Comparison of ENCODE assay signal across 22 mouse cellular contexts in genomic region chr2:52867781-52868180, GRCm38 (mm10). TPM values are rescaled to one million over a fixed set of nuclear protein-coding genes. Genes with fewer than 3 reads are reported as not detected.
DNase-seq lines count a peak whose midpoint lies in the region; ATAC-seq and TF ChIP-seq lines count a peak whose summit lies in the region.
"Had no signal": no experiment of that assay in that cellular context is flagged by ENCODE, and none has a peak within 500 bp of the region (broad histone marks: within the 10 kb centered on the region; RNA-seq: fewer than 3 reads in every experiment).

No protein-coding gene starts in this region.

- WGBS in lung, embryonic 14.5 days: 61% methylated on average over 9 of the region's 9 CpGs
- 93% methylated on average over 9 of the region's 9 CpGs for WGBS in forebrain, embryonic 14.5 days

- H3K4me3 ChIP-seq in lung, embryonic 14.5 days (ENCODE audit: low read depth, low read length): no peak overlapping the region
- H3K4me3 ChIP-seq in forebrain, embryonic 14.5 days (ENCODE audit: low read depth, low read length): no peak overlapping the region
- H3K4me3 ChIP-seq: embryonic facial prominence, embryonic 13.5 days; forebrain, embryonic 13.5 days; gastrocnemius, adult 2 months; heart, embryonic 10.5 days; hindbrain, embryonic 12.5 days had no signal

- no peaks in the 10 kb centered on the region for H3K27me3 ChIP-seq in lung, embryonic 14.5 days (ENCODE audit: insufficient read depth, low read length)
- H3K27me3 ChIP-seq in forebrain, embryonic 14.5 days (replicated peaks; ENCODE audit: control insufficient read depth, insufficient read depth, low read length): no peaks in the 10 kb centered on the region
- H3K27me3 ChIP-seq: CH12.LX; embryonic facial prominence, embryonic 13.5 days; forebrain, embryonic 13.5 days; hindbrain, embryonic 12.5 days; Patski had no signal

- no peak for TF ChIP-seq CTCF in lung, embryonic 14.5 days (IDR thresholded peaks at IDR 0.05; ENCODE audit: low read depth)

- no peak overlapping the region for H3K9ac ChIP-seq in lung, embryonic 14.5 days
- no peak overlapping the region for H3K9ac ChIP-seq in forebrain, embryonic 14.5 days (ENCODE audit: low read length)
- H3K9ac ChIP-seq: embryonic facial prominence, embryonic 13.5 days; forebrain, embryonic 13.5 days; hindbrain, embryonic 12.5 days had no signal

- no peak overlapping the region for H3K27ac ChIP-seq in lung, embryonic 14.5 days (ENCODE audit: low read depth)
- no peak overlapping the region for H3K27ac ChIP-seq in forebrain, embryonic 14.5 days (ENCODE audit: low read depth, low read length)
- H3K27ac ChIP-seq: embryonic facial prominence, embryonic 13.5 days; forebrain, embryonic 13.5 days; gastrocnemius, adult 2 months; heart, embryonic 10.5 days; hindbrain, embryonic 12.5 days had no signal

- no peaks in the 10 kb centered on the region for H3K9me3 ChIP-seq in lung, embryonic 14.5 days (ENCODE audit: low read depth, low read length)
- no peaks in the 10 kb centered on the region for H3K9me3 ChIP-seq in forebrain, embryonic 14.5 days (replicated peaks; ENCODE audit: control insufficient read depth, low read length)
- H3K9me3 ChIP-seq: heart, embryonic 10.5 days; hindbrain, embryonic 12.5 days had no signal

- no peaks in the 10 kb centered on the region for H3K36me3 ChIP-seq in lung, embryonic 14.5 days (ENCODE audit: insufficient read depth)
- H3K36me3 ChIP-seq in forebrain, embryonic 14.5 days (ENCODE audit: control insufficient read depth, insufficient read depth, low read length): peaks cover 8% of the 10 kb centered on the region

- peak; percentile 78 for ATAC-seq in lung, embryonic 14.5 days (ENCODE audit: insufficient read depth)
- ATAC-seq in forebrain, embryonic 14.5 days: no peak
- ATAC-seq: activated CD4-positive, CD25-positive, alpha-beta regulatory T cell, adult 4 months; forebrain, embryonic 13.5 days; hindbrain, embryonic 16.5 days; Patski had no signal

- 0 out of 2 replicates have a peak, but pooled peaks cover 4% of the 10 kb centered on the region for H3K4me1 ChIP-seq in lung, embryonic 14.5 days (ENCODE audit: insufficient read depth)
- peaks cover 7% of the 10 kb centered on the region for H3K4me1 ChIP-seq in forebrain, embryonic 14.5 days (ENCODE audit: control insufficient read depth, insufficient read depth, low read length)

- H3K4me2 ChIP-seq in lung, embryonic 14.5 days: no peak overlapping the region
- no peak overlapping the region for H3K4me2 ChIP-seq in forebrain, embryonic 14.5 days (ENCODE audit: low read length)
- H3K4me2 ChIP-seq: embryonic facial prominence, embryonic 13.5 days; forebrain, embryonic 13.5 days; hindbrain, embryonic 12.5 days had no signal

- DNase-seq in lung, embryonic 14.5 days: peak; percentile 59
- peak; percentile 59 for DNase-seq in lung, postnatal 10 days
- DNase-seq in lung, postnatal 4 days: peak; percentile 54 to 74
- DNase-seq in forebrain, embryonic 14.5 days (ENCODE audit: low spot score): no peak
- DNase-seq in kidney, postnatal 14 days: no peak
- no peak for DNase-seq in embryo, embryonic 10.5 days (ENCODE audit: low spot score)
- no peak for DNase-seq in right cerebral cortex, postnatal 36 days (ENCODE audit: low spot score in 2 of 2)
- DNase-seq: adrenal gland, postnatal 25 days; cerebellum, adult 2 months; cerebellum, postnatal 10 days; gastrocnemius, adult 2 months; gastrocnemius, postnatal 25 days; heart, postnatal 10 days; heart, postnatal 4 days had no signal

RNA-seq across cellular contexts. Expression of gene Fmnl2, which starts 10.1 kb away (rescaled TPM):
- polyA plus RNA-seq in lung, embryonic 14.5 days (2014; fragmentation: Nextera tagmentation; extraction: Ambion mirVana): 4.6 and 5.0 TPM in 2 replicates
- 21.3 and 23.0 TPM in 2 replicates for polyA plus RNA-seq in forebrain, embryonic 14.5 days (2014; fragmentation: Nextera tagmentation; extraction: Ambion mirVana)

Comparison
In these comparisons a context has a peak if more than half of its experiments do, and no peak if none do; other contexts are left out.
1. DNase-seq: peak in lung, embryonic 14.5 days (single experiment), lung, postnatal 10 days (single experiment) and lung, postnatal 4 days (2 of 2); none in forebrain, embryonic 14.5 days (single experiment), kidney, postnatal 14 days (single experiment), embryo, embryonic 10.5 days (single experiment) and right cerebral cortex, postnatal 36 days (0 of 2).